Mouse (Mus musculus) G1E (cell line): ENCODE measurements around the gene Gnb1l.

Experiments used
- CTCF ChIP-seq: IDR thresholded peaks from 2 replicates; pipeline ENCODE4 v1.5.1; 2012; ENCODE audit warnings: low read depth, low read length, inconsistent platforms, mixed read lengths
- GATA1 ChIP-seq: IDR thresholded peaks from 2 replicates; pipeline ENCODE4 v1.6.1; 2012; ENCODE audit warnings: borderline replicate concordance, low read length, inconsistent platforms, mixed read lengths

GRCm38 (mm10) chr16:18462598-18462997 is 35.9 kb upstream of the Gnb1l start:
- TF ChIP-seq CTCF (no peak), GATA1 (no peak)
